In genomic region chr7:127448521-127449300, GRCm38 (mm10) we compare ENCODE assay signal across 7 mouse cellular contexts. TPM values are rescaled to one million over a fixed set of nuclear protein-coding genes. Genes with fewer than 3 reads are reported as not detected.
DNase-seq lines count a peak whose midpoint lies in the region; ATAC-seq lines count a peak whose summit lies in the region.

TSS of gene Zfp689 (minus strand) at chr7:127449158.

- DNase-seq in adrenal gland, adult 8-10 months: peak; percentile 93
- DNase-seq in embryo, embryonic 9.5 days (ENCODE audit: extremely low spot score): peak; percentile 96
- peak; percentile 81 to 90 for DNase-seq in gastrocnemius, postnatal 4 days (ENCODE audit: low spot score in 2 of 2)
- DNase-seq in left cerebral cortex, postnatal 36 days (ENCODE audit: low spot score in 2 of 2): peak; percentile 86 to 92
- DNase-seq in midbrain, embryonic 11.5 days (ENCODE audit: low spot score, missing footprints): peak; percentile 99
- DNase-seq in skeletal muscle tissue, adult 2 months (ENCODE audit: low read depth, low spot score): peak; percentile 96

- WGBS in intestine, embryonic 16.5 days: under 1% methylated on average over 54 of the region's 54 CpGs
- WGBS in midbrain, embryonic 11.5 days: under 1% methylated on average over 54 of the region's 54 CpGs

- H3K36me3 ChIP-seq in intestine, embryonic 16.5 days (ENCODE audit: control insufficient read depth, insufficient read depth, low read length): peaks cover 11% of the 10 kb centered on the region
- peaks cover 25% of the 10 kb centered on the region for H3K36me3 ChIP-seq in midbrain, embryonic 11.5 days (ENCODE audit: control insufficient read depth, insufficient read depth, low read length)

- intact Hi-C loops in left cerebral cortex, postnatal 36 days (cut with DNase I): no loop called here

- H3K9ac ChIP-seq in intestine, embryonic 16.5 days (ENCODE audit: low read depth, low read length): peak within 1 kb of the TSS; percentile 97
- peak within 1 kb of the TSS; percentile 98 for H3K9ac ChIP-seq in midbrain, embryonic 11.5 days (ENCODE audit: low read length)

- H3K9me3 ChIP-seq in intestine, embryonic 16.5 days (ENCODE audit: control insufficient read depth, low read length): no peaks in the 10 kb centered on the region
- H3K9me3 ChIP-seq in midbrain, embryonic 11.5 days (ENCODE audit: control insufficient read depth, low read length): no peaks in the 10 kb centered on the region

- peak; percentile 94 for ATAC-seq in intestine, embryonic 16.5 days
- ATAC-seq in midbrain, embryonic 11.5 days (ENCODE audit: low FRiP score): peak; percentile 91

- peak within 1 kb of the TSS; percentile 96 for H3K27ac ChIP-seq in intestine, embryonic 16.5 days (ENCODE audit: low read length)
- H3K27ac ChIP-seq in midbrain, embryonic 11.5 days (ENCODE audit: low read depth, low read length): peak within 1 kb of the TSS; percentile 93

- peak within 1 kb of the TSS; percentile 88 for H3K4me3 ChIP-seq in intestine, embryonic 16.5 days (ENCODE audit: low read length)
- H3K4me3 ChIP-seq in midbrain, embryonic 11.5 days (ENCODE audit: low read depth, low read length): peak within 1 kb of the TSS; percentile 85

- H3K4me1 ChIP-seq in intestine, embryonic 16.5 days (ENCODE audit: control insufficient read depth, insufficient read depth, low read length): 0 out of 2 replicates have a peak, but pooled peaks cover 14% of the 10 kb centered on the region
- peaks cover 28% of the 10 kb centered on the region for H3K4me1 ChIP-seq in midbrain, embryonic 11.5 days (ENCODE audit: control insufficient read depth, insufficient read depth, low read length)

- H3K27me3 ChIP-seq in intestine, embryonic 16.5 days (replicated peaks; ENCODE audit: control insufficient read depth, insufficient read depth, low read length): no peaks in the 10 kb centered on the region
- H3K27me3 ChIP-seq in midbrain, embryonic 11.5 days (ENCODE audit: control insufficient read depth, insufficient read depth, low read length): no peaks in the 10 kb centered on the region

- peak within 1 kb of the TSS; percentile 61 for H3K4me2 ChIP-seq in intestine, embryonic 16.5 days (ENCODE audit: low read depth, low read length)
- H3K4me2 ChIP-seq in midbrain, embryonic 11.5 days: peak within 1 kb of the TSS; percentile 84

RNA-seq across cellular contexts. Expression of gene Zfp689, which starts in this region (rescaled TPM):
- 1 to 10 TPM; 3.8 to 6.7 (median 4.5) TPM for total RNA-seq in adrenal gland, adult 8-10 months (2022)
- total RNA-seq in gastrocnemius, postnatal 4 days (2021): 1 to 10 TPM; 3.3 to 3.4 TPM
- 4.5 and 5.9 TPM in 2 replicates for polyA plus RNA-seq in intestine, embryonic 16.5 days (2015; fragmentation: Nextera tagmentation; extraction: Ambion mirVana)
- 1 to 10 TPM; 5.8 to 7.9 TPM for total RNA-seq in left cerebral cortex, postnatal 36 days (2021)
- 12.6 and 15.0 TPM in 2 replicates for polyA plus RNA-seq in midbrain, embryonic 11.5 days (2014; fragmentation: Nextera tagmentation; extraction: Ambion mirVana)

Comparison
In these comparisons a context has a peak if more than half of its experiments do, and no peak if none do; other contexts are left out.
1. Peak in every context shown above with its lines: DNase-seq, ATAC-seq, H3K4me3 ChIP-seq and H3K27ac ChIP-seq.